Mouse (Mus musculus): ENCODE results near the gene Srrm2. TPM values are rescaled to one million over a fixed set of nuclear protein-coding genes. Genes with fewer than 3 reads are reported as not detected.

Srrm2 gene
- polyA plus RNA-seq, 1 experiment from 2014 or later: 505 TPM

DNA sequence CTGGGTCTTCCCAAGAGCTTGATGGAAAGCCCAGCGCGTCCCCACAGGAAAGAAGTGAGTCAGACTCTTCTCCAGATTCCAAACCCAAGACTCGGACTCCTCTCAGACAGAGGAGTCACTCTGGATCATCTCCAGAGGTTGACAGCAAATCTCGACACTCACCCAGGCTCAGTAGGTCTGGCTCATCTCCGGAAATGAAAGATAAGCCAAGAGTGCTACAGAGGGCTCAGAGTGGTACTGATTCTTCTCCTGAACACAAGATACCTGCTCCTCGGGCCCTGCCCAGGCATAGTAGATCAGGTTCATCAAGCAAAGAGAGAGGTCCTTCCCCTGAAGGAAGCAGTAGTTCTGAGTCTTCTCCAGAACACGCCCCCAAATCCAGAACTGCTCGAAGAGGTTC is 28.2 kb downstream of the Srrm2 start:
- no peak overlapping the region for H3K4me2 ChIP-seq (ENCODE audit: low read length)
- no peak overlapping the region for H3K27ac ChIP-seq (ENCODE audit: low read length)
- H3K36me3 ChIP-seq (ENCODE audit: control insufficient read depth, insufficient read depth): peaks cover 76% of the 10 kb centered on the region
- H3K9ac ChIP-seq (replicated peaks; ENCODE audit: low read depth, low read length): no peak overlapping the region
- H3K4me3 ChIP-seq (replicated peaks; ENCODE audit: low read length): no peak overlapping the region
- no peaks in the 10 kb centered on the region for H3K4me1 ChIP-seq (replicated peaks; ENCODE audit: control insufficient read depth, insufficient read depth, low read length)
- H3K9me3 ChIP-seq (ENCODE audit: control insufficient read depth, low read length): peaks cover 25% of the 10 kb centered on the region
- WGBS: 98% methylated on average over 8 of the region's 8 CpGs
- ATAC-seq: no peak
- no peaks in the 10 kb centered on the region for H3K27me3 ChIP-seq (replicated peaks; ENCODE audit: control insufficient read depth, insufficient read depth, low read length)

DNA sequence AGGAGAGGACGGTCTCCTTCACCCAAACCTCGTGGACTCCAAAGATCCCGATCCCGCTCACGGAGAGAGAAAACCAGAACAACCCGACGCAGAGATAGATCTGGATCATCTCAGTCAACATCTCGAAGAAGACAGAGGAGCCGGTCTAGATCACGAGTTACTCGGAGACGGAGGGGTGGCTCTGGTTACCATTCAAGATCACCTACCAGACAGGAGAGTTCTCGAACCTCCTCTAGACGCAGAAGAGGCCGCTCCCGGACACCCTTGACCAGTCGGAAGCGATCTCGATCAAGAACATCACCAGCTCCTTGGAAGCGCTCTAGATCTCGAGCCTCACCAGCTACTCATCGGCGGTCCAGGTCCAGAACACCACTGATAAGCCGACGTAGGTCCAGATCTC is 28.9 kb downstream of the Srrm2 start:
- Histone ChIP-seq H3K4me2 (ENCODE audit: low read length) (no peak overlapping the region), H3K9me3 (ENCODE audit: control insufficient read depth, low read length) (peaks cover 25% of the 10 kb centered on the region), H3K27me3 (replicated peaks; ENCODE audit: control insufficient read depth, insufficient read depth, low read length) (no peaks in the 10 kb centered on the region), H3K9ac (replicated peaks; ENCODE audit: low read depth, low read length) (no peak overlapping the region), H3K36me3 (ENCODE audit: control insufficient read depth, insufficient read depth) (peaks cover 73% of the 10 kb centered on the region), H3K4me3 (replicated peaks; ENCODE audit: low read length) (no peak overlapping the region), H3K27ac (ENCODE audit: low read length) (no peak overlapping the region), H3K4me1 (replicated peaks; ENCODE audit: control insufficient read depth, insufficient read depth, low read length) (no peaks in the 10 kb centered on the region)
- ATAC-seq: no peak
- 99% methylated on average over 25 of the region's 25 CpGs for WGBS

DNA sequence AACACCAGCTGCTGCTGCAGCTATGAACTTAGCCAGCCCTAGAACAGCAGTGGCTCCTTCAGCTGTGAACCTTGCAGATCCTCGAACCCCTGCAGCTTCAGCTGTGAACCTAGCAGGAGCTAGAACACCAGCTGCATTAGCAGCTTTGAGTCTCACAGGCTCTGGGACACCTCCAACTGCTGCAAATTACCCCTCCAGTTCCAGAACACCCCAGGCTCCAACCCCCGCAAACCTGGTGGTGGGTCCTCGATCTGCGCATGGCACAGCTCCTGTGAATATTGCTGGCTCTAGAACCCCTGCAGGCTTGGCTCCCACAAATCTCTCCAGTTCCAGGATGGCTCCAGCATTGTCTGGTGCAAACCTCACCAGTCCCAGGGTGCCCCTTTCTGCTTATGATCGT is 30.4 kb downstream of the Srrm2 start:
- Histone ChIP-seq H3K27me3 (replicated peaks; ENCODE audit: control insufficient read depth, insufficient read depth, low read length) (no peaks in the 10 kb centered on the region), H3K4me3 (replicated peaks; ENCODE audit: low read length) (no peak overlapping the region), H3K36me3 (ENCODE audit: control insufficient read depth, insufficient read depth) (peaks cover 61% of the 10 kb centered on the region), H3K27ac (ENCODE audit: low read length) (no peak overlapping the region), H3K4me1 (replicated peaks; ENCODE audit: control insufficient read depth, insufficient read depth, low read length) (no peaks in the 10 kb centered on the region), H3K9ac (replicated peaks; ENCODE audit: low read depth, low read length) (no peak overlapping the region), H3K4me2 (ENCODE audit: low read length) (no peak overlapping the region), H3K9me3 (ENCODE audit: control insufficient read depth, low read length) (peaks cover 22% of the 10 kb centered on the region)
- no peak for ATAC-seq
- 95% methylated on average over 5 of the region's 5 CpGs for WGBS

DNA sequence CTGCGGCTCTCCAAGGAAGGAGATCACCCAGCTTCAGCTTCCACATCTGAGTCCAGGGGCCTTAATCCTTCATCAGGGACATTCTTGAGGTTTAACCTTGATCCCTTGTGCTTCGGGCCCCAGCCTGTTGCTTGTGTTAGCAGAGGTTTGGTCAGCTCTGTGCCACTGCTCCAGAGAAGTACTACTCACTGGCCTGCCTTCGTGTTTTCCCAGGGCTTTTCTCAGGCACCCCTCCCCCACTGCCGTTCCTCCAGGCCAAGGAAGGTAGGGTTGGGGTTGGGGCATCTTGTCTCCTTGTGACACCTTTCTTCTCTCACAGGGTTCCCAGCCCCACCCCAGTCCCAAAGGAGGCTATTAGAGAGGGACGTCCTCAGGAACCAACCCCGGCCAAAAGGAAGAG is 31.8 kb downstream of the Srrm2 start:
- no peaks in the 10 kb centered on the region for H3K27me3 ChIP-seq (replicated peaks; ENCODE audit: control insufficient read depth, insufficient read depth, low read length)
- H3K36me3 ChIP-seq (ENCODE audit: control insufficient read depth, insufficient read depth): peaks cover 54% of the 10 kb centered on the region
- peaks cover 2% of the 10 kb centered on the region; the same call in 1 of the 2 replicates for H3K4me1 ChIP-seq (replicated peaks; ENCODE audit: control insufficient read depth, insufficient read depth, low read length)
- H3K9me3 ChIP-seq (ENCODE audit: control insufficient read depth, low read length): peaks cover 22% of the 10 kb centered on the region
- no peak overlapping the region for H3K4me3 ChIP-seq (replicated peaks; ENCODE audit: low read length)
- ATAC-seq: no peak
- H3K27ac ChIP-seq (ENCODE audit: low read length): no peak overlapping the region
- H3K9ac ChIP-seq (replicated peaks; ENCODE audit: low read depth, low read length): no peak overlapping the region
- no peak overlapping the region for H3K4me2 ChIP-seq (ENCODE audit: low read length)
- 81% methylated on average over 6 of the region's 6 CpGs for WGBS

DNA sequence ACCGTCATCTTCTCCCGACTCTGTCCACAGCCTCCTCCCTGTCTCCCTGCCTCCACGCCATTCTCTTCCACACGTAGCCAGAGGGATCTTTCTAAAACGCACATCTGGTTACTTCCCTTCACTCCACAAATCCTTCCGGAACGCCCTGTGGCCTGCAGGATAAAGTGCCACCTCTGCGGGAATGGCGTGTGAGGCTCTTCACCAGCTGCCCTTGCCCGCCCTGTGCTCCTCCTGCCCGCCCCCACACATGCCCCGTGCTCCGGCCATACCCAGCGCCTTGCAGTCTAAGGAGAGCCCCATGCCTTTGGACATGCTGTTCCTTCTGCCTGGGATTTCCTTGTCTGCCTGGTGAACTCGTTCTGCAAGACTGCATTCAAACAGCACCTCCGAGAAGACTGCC is 32.7 kb downstream of the Srrm2 start:
- ATAC-seq: peak; percentile 13; the same call in 1 of the 2 replicates
- Histone ChIP-seq H3K27me3 (replicated peaks; ENCODE audit: control insufficient read depth, insufficient read depth, low read length) (no peaks in the 10 kb centered on the region), H3K27ac (ENCODE audit: low read length) (no peak overlapping the region), H3K9ac (replicated peaks; ENCODE audit: low read depth, low read length) (no peak overlapping the region), H3K4me1 (replicated peaks; ENCODE audit: control insufficient read depth, insufficient read depth, low read length) (peaks cover 11% of the 10 kb centered on the region), H3K9me3 (ENCODE audit: control insufficient read depth, low read length) (peaks cover 21% of the 10 kb centered on the region), H3K36me3 (ENCODE audit: control insufficient read depth, insufficient read depth) (peaks cover 44% of the 10 kb centered on the region), H3K4me3 (replicated peaks; ENCODE audit: low read length) (no peak overlapping the region), H3K4me2 (ENCODE audit: low read length) (no peak overlapping the region)
- WGBS: 85% methylated on average over 16 of the region's 16 CpGs

DNA sequence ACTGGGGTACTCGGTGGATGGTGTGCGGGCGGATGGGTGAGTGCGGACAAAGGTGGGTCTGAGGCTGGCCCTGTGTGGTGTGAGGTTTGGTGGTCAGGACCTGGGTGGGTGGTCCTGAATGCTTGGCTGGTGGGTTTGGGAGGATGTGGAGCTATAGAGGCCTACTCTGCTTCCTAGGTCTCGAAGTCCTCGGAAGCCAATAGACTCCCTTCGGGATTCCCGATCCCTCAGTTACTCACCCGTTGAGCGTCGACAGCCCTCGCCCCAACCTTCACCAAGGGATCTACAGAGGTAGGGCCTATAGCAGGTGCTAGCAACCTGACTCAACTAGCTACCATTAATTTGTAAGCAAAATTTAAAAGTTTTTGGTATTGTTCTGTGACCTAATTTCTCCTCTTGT is 33.3 kb downstream of the Srrm2 start:
- Histone ChIP-seq H3K9me3 (ENCODE audit: control insufficient read depth, low read length) (peaks cover 16% of the 10 kb centered on the region), H3K9ac (replicated peaks; ENCODE audit: low read depth, low read length) (no peak overlapping the region), H3K36me3 (ENCODE audit: control insufficient read depth, insufficient read depth) (peaks cover 38% of the 10 kb centered on the region), H3K4me2 (ENCODE audit: low read length) (no peak overlapping the region), H3K4me1 (replicated peaks; ENCODE audit: control insufficient read depth, insufficient read depth, low read length) (peaks cover 14% of the 10 kb centered on the region), H3K4me3 (replicated peaks; ENCODE audit: low read length) (no peak overlapping the region), H3K27me3 (replicated peaks; ENCODE audit: control insufficient read depth, insufficient read depth, low read length) (no peaks in the 10 kb centered on the region), H3K27ac (ENCODE audit: low read length) (no peak overlapping the region)
- no peak; the same call in 1 of the 2 replicates for ATAC-seq
- WGBS: 93% methylated on average over 12 of the region's 12 CpGs

DNA sequence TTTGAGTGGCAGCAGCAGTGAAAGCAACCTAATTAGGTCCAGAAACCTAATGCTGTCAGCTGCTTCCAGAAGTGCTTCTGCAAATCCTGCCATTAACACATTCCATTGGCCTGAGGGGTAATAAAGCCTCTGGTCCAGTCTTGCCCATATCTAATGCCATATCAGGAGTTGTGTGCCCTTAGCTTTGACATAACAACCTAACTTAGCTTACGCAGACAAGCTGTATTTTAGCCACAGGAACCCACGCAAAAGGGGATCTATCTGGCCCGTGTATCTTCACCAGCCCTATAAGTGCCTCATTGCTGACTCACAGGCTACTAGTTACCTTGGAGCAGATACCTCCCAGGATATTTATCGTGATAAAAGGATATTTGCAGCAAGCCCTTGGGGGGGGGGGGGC is 35.3 kb downstream of the Srrm2 start:
- no peak for ATAC-seq

DNA sequence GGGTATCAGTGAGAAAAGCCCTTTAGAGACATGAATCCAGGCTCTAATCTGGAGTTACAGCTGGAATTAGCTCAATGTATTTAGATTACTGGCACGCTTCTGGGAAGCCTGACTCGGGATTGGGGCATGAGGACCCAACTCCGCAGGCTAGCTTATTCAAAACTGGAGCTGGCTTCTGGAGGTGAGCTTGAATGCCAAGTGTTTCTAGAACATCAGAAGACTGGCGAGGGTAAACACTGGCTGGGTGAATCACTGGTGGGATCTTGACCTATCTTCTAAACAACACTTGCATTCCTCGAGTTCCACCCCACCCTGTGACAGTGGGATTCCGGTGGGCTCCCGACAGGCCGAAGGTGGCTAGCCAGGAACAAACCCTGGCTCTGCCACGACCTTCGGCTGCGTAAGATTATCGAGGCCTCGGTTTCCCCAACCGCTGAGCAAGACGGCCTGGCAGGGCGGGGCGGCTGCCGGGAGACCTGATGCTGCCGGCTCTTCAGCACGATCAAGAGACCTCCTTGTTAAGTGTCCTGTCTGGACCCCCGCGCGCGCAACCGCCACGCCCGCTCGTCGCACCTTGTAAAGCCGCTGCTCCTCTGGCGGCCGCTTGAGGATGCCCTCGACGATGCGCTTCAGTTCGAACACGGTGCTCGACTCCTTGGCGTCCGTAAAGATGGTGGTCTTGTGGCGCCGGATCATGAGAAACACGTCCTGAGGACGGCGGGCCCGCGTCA is 38.1 kb downstream of the Srrm2 start:
- H3K36me3 ChIP-seq (ENCODE audit: control insufficient read depth, insufficient read depth): peaks cover 10% of the 10 kb centered on the region
- no peaks in the 10 kb centered on the region for H3K9me3 ChIP-seq (ENCODE audit: control insufficient read depth, low read length)
- peaks cover 18% of the 10 kb centered on the region for H3K4me1 ChIP-seq (replicated peaks; ENCODE audit: control insufficient read depth, insufficient read depth, low read length)
- H3K4me2 ChIP-seq (ENCODE audit: low read length): peak overlapping the region; percentile 79
- H3K27ac ChIP-seq (ENCODE audit: low read length): peak overlapping the region; percentile 77
- ATAC-seq: peak; percentile 74
- peaks cover 7% of the 10 kb centered on the region for H3K27me3 ChIP-seq (replicated peaks; ENCODE audit: control insufficient read depth, insufficient read depth, low read length)
- under 1% methylated on average over 43 of the region's 47 CpGs for WGBS
- H3K9ac ChIP-seq (replicated peaks; ENCODE audit: low read depth, low read length): peak overlapping the region; percentile 76
- H3K4me3 ChIP-seq (replicated peaks; ENCODE audit: low read length): peak overlapping the region; percentile 80

More for the DNA sequence above, 35.3 kb downstream of the Srrm2 start:
- Histone ChIP-seq H3K9ac (replicated peaks; ENCODE audit: low read depth, low read length) (no peak overlapping the region), H3K4me3 (replicated peaks; ENCODE audit: low read length) (no peak overlapping the region), H3K4me1 (replicated peaks; ENCODE audit: control insufficient read depth, insufficient read depth, low read length) (peaks cover 18% of the 10 kb centered on the region), H3K9me3 (ENCODE audit: control insufficient read depth, low read length) (no peaks in the 10 kb centered on the region), H3K27ac (ENCODE audit: low read length) (no peak overlapping the region), H3K4me2 (ENCODE audit: low read length) (no peak overlapping the region), H3K36me3 (ENCODE audit: control insufficient read depth, insufficient read depth) (peaks cover 19% of the 10 kb centered on the region), H3K27me3 (replicated peaks; ENCODE audit: control insufficient read depth, insufficient read depth, low read length) (peaks cover under 1% of the 10 kb centered on the region)
- 86% methylated on average over 4 of the region's 4 CpGs for WGBS

DNA sequence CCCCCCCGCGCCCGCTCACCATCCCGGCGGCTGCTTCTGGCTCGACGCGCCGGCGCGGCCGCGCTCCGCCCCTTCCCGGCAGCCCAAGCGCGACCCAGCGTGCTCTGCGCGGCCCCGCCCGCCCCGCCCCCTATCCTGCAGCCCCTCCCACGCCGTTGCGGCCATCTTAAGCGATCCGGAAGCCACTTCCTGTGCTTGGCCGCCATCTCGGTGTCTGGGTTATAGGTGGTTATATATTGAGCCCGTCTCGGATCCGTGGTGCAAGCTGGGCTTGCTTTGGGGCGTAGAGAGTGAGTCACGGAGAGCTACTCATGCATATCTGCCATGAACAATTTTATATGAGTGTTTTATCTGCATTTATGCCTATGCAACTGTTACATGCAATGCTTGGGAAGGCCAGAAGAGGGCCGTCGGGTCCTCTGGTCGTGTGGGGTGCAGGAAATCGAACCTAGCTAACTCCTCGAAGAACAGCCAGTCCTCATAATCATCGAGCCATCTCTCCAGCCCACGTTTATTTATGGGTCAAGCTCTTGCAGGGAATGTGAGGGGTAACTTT is 38.8 kb downstream of the Srrm2 start, which contains the start of gene Elob:
Gene Elob, minus strand, starts transcription at position 73 of the 556 bp plus-strand sequence.
- H3K4me3 ChIP-seq (replicated peaks; ENCODE audit: low read length): peak within 1 kb of the TSS; percentile 80
- peak within 1 kb of the TSS; percentile 98 for H3K27ac ChIP-seq (ENCODE audit: low read length)
- H3K4me2 ChIP-seq (ENCODE audit: low read length): peak within 1 kb of the TSS; percentile 79
- peaks cover 7% of the 10 kb centered on the region for H3K27me3 ChIP-seq (replicated peaks; ENCODE audit: control insufficient read depth, insufficient read depth, low read length)
- H3K4me1 ChIP-seq (replicated peaks; ENCODE audit: control insufficient read depth, insufficient read depth, low read length): peaks cover 18% of the 10 kb centered on the region
- peak within 1 kb of the TSS; percentile 76 for H3K9ac ChIP-seq (replicated peaks; ENCODE audit: low read depth, low read length)
- peaks cover 7% of the 10 kb centered on the region; the same call in 1 of the 2 replicates for H3K36me3 ChIP-seq (ENCODE audit: control insufficient read depth, insufficient read depth)
- no peaks in the 10 kb centered on the region for H3K9me3 ChIP-seq (ENCODE audit: control insufficient read depth, low read length)
- ATAC-seq: peak; percentile 96
- WGBS: 1% methylated on average over 20 of the region's 42 CpGs

Measured in forebrain, embryonic 16.5 days (tissue).